Mouse (Mus musculus) myocyte (in vitro differentiated cells): Measurements from ENCODE around the gene Jpt2. TPM values are rescaled to one million over a fixed set of nuclear protein-coding genes. Genes with fewer than 3 reads are reported as not detected.

Experiments
- H3K27me3 ChIP-seq: one replicate; pipeline ENCODE4 v1.6.1; 2011; ENCODE audit not compliant: control insufficient read depth, insufficient read depth, insufficient read length
- H3K36me3 ChIP-seq: one replicate; pipeline ENCODE4 v1.6.1; 2011; ENCODE audit not compliant: control insufficient read depth, insufficient read depth
- H3K4me2 ChIP-seq: one replicate; pipeline ENCODE4 v1.6.1; 2011; ENCODE audit warnings: low read depth, control low read depth
- H3K4me3 ChIP-seq: one replicate; pipeline ENCODE4 v1.5.1; 2011; ENCODE audit warnings: mild to moderate bottlenecking, control low read depth, moderate library complexity
- H3K79me2 ChIP-seq: one replicate; pipeline ENCODE4 v1.6.1; 2011; ENCODE audit not compliant: control insufficient read depth, insufficient read depth
- H3ac ChIP-seq: one replicate; pipeline ENCODE4 v1.6.1; 2011; ENCODE audit not compliant: control insufficient read depth, insufficient read length
- CEBPB ChIP-seq: IDR thresholded peaks from 2 replicates; pipeline ENCODE4 v1.6.1; 2011; ENCODE audit warnings: mild to moderate bottlenecking, moderate library complexity; ENCODE audit not compliant: poor library complexity, insufficient read depth, severe bottlenecking
- E2F4 ChIP-seq: IDR thresholded peaks from one replicate; pipeline ENCODE4 v1.6.1; 2011; ENCODE audit warnings: mild to moderate bottlenecking, control low read depth, moderate library complexity; ENCODE audit not compliant: insufficient read depth
- MAX ChIP-seq: IDR thresholded peaks from one replicate; pipeline ENCODE4 v1.6.1; 2011; ENCODE audit warnings: low read depth, mild to moderate bottlenecking, control low read depth
- MYOD1 ChIP-seq, 3 experiments: IDR thresholded peaks; one replicate each; pipeline ENCODE4 v1.6.1; 2011; ENCODE audit warnings: control low read depth in 2 of 3, low read depth in 2 of 3, mild to moderate bottlenecking in 2 of 3, moderate library complexity in 1 of 3; ENCODE audit not compliant: insufficient read length in 2 of 3, control insufficient read depth in 1 of 3
- MYOG ChIP-seq, 3 experiments: IDR thresholded peaks; one replicate each; pipeline ENCODE4 v1.6.1; 2011; ENCODE audit warnings: control low read depth in 2 of 3, low read depth in 2 of 3, mild to moderate bottlenecking in 2 of 3; ENCODE audit not compliant: insufficient read length in 2 of 3, control insufficient read depth in 1 of 3, insufficient read depth in 1 of 3
- POLR2A ChIP-seq: IDR thresholded peaks from one replicate; pipeline ENCODE4 v1.6.1; 2011; ENCODE audit warnings: low read depth, mild to moderate bottlenecking, control low read depth, moderate library complexity; ENCODE audit not compliant: insufficient read length
- POLR2AphosphoS2 ChIP-seq: IDR thresholded peaks from one replicate; pipeline ENCODE4 v1.6.1; 2011; ENCODE audit warnings: low read depth, control low read depth; ENCODE audit not compliant: insufficient read length
- REST ChIP-seq: IDR thresholded peaks from one replicate; pipeline ENCODE4 v1.6.1; 2011; ENCODE audit warnings: mild to moderate bottlenecking, control low read depth, moderate library complexity; ENCODE audit not compliant: insufficient read depth, insufficient read length
- SRF ChIP-seq: IDR thresholded peaks from one replicate; pipeline ENCODE4 v1.6.1; 2011; ENCODE audit warnings: low read depth; ENCODE audit not compliant: control insufficient read depth, insufficient read length
- TCF12 ChIP-seq: IDR thresholded peaks from one replicate; pipeline ENCODE4 v1.6.1; 2011; ENCODE audit warnings: mild to moderate bottlenecking, control low read depth; ENCODE audit not compliant: poor library complexity, insufficient read depth, severe bottlenecking
- TCF3 ChIP-seq: IDR thresholded peaks from one replicate; pipeline ENCODE4 v1.6.1; 2011; ENCODE audit warnings: low read depth, control low read depth; ENCODE audit not compliant: insufficient read length
- USF1 ChIP-seq: IDR thresholded peaks from one replicate; pipeline ENCODE4 v1.6.1; 2011; ENCODE audit warnings: low read depth, mild to moderate bottlenecking, control low read depth, moderate library complexity
- polyA plus RNA-seq: library from polyadenylated mRNA; unstranded; fragments of >200 nt; fragmentation: generic; extraction: Trizol; gene quantifications from one replicate; pipeline ENCODE4 v1.2.1, GENCODE M21; 2012; ENCODE audit warnings: missing spikeins

Jpt2 gene
- polyA plus RNA-seq, 1 experiment = 16.3 TPM

DNA sequence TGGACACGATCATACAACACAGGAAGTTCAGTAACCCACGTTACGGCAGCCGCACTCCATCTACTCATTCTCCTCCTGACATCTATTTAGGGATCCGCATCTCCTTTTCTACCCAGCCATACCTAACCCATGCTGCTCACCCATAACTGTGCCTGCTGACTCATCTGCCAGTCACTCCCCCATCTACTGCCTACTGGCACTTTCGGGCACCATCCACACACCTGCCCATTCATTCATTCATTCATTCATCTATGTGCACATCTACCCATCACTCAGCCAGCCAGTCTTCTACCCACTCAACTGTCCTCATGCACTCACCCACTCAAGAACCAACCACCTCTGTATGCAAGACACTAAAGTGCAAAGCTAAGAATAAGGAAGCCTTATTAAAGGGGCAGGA is 26.7 kb upstream of the Jpt2 start:
- TF ChIP-seq CEBPB = no peak
- no peak for TF ChIP-seq MAX
- TF ChIP-seq MYOG (IDR thresholded peaks at IDR 0.05; ENCODE audit: control insufficient read depth in 1 of 3, insufficient read depth in 1 of 3, insufficient read length in 2 of 3, low read depth in 2 of 3) = no peak
- TF ChIP-seq E2F4 = no peak
- no peak for TF ChIP-seq POLR2A
- TF ChIP-seq REST = no peak
- no peak for TF ChIP-seq POLR2AphosphoS2
- TF ChIP-seq USF1 = no peak
- no peak for TF ChIP-seq SRF
- TF ChIP-seq TCF3 = no peak
- no peak overlapping the region for H3ac ChIP-seq
- H3K27me3 ChIP-seq = no peaks in the 10 kb centered on the region
- peaks cover 16% of the 10 kb centered on the region for H3K36me3 ChIP-seq
- no peaks in the 10 kb centered on the region for H3K79me2 ChIP-seq
- H3K4me2 ChIP-seq = no peak overlapping the region
- H3K4me3 ChIP-seq = no peak overlapping the region

DNA sequence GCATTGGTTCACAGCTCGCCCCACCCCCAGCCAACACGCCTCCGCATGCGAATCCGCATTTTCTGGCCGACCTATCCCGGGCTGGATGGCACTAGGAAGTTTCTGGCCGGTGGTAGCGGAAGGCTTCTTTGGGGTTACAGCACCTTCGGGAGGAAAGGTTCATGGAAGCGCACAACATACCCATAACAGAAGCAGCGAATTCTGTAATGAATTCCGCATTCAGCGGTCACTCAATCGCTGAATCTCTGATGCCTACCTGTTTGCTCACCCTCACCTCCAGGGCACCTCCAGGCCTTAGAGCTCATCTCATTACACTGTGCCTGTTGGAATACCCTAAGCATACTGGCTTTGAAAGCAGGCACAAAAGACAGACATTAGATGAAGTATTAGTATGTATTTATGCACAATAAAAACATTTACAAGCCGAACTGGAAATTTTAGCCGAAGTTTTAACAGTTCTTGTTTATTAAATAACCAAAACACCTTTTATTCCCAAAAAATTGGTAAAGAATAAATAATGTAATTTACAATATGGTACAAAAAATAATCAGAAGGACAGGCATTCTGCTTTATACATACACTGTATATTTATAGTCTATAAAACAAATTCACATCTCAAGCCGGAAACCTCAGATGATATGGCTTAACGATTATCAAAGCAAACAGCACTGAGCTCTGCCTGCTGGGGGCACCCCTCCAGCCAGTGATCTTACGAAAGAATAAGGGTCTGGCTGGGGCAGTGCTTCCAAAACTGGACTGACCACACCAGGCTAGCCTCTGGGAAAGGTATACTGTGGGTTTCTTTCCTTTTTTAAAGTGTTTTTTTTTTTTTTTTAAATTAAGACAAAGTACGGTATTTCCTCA is 595 bp upstream of the Jpt2 start:
- Histone ChIP-seq H3ac (peak overlapping the region; percentile 63), H3K79me2 (peaks cover 35% of the 10 kb centered on the region), H3K36me3 (peaks cover 26% of the 10 kb centered on the region), H3K4me2 (peak overlapping the region; percentile 79), H3K27me3 (no peaks in the 10 kb centered on the region), H3K4me3 (peak overlapping the region; percentile 58)
- TF ChIP-seq POLR2AphosphoS2 (peak; percentile 1), MYOG (IDR thresholded peaks at IDR 0.05; ENCODE audit: control insufficient read depth in 1 of 3, insufficient read depth in 1 of 3, insufficient read length in 2 of 3, low read depth in 2 of 3) (no peak), TCF12 (no peak)

DNA sequence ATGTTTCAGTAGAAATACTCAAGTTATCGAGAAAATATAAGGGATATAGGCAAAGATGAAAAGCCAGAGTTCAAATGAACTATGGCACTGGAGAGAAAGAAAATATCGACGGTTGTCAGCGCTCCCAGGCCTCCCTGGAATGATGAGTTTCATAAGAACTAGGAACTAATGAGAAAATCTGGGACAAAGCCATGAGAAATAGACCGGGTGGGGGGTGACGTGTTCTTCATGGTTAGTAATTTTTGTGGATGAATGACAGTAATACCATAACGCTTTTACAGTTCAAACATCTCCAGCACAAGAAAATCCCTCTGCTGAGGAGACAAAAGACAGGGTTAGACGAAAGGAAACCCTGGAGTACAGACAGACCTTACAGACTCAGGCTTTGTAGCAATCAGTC is 1.1 kb downstream of the Jpt2 start:
- Histone ChIP-seq H3K4me3 (peak overlapping the region; percentile 58), H3K79me2 (peaks cover 35% of the 10 kb centered on the region), H3K4me2 (peak overlapping the region; percentile 90), H3K27me3 (no peaks in the 10 kb centered on the region), H3K36me3 (peaks cover 10% of the 10 kb centered on the region), H3ac (peak overlapping the region; percentile 63)
- TF ChIP-seq POLR2AphosphoS2 = no peak
- TF ChIP-seq TCF12 = no peak
- no peak for TF ChIP-seq POLR2A
- TF ChIP-seq MYOG (IDR thresholded peaks at IDR 0.05; ENCODE audit: control insufficient read depth in 1 of 3, insufficient read depth in 1 of 3, insufficient read length in 2 of 3, low read depth in 2 of 3) = no peak
- no peak for TF ChIP-seq MAX
- TF ChIP-seq SRF = no peak
- TF ChIP-seq E2F4 = no peak
- no peak for TF ChIP-seq CEBPB
- TF ChIP-seq REST = no peak
- TF ChIP-seq USF1 = no peak
- no peak for TF ChIP-seq TCF3
- no peak for TF ChIP-seq MYOD1 (IDR thresholded peaks at IDR 0.05; ENCODE audit: control insufficient read depth in 1 of 3, insufficient read length in 2 of 3, low read depth in 2 of 3)

DNA sequence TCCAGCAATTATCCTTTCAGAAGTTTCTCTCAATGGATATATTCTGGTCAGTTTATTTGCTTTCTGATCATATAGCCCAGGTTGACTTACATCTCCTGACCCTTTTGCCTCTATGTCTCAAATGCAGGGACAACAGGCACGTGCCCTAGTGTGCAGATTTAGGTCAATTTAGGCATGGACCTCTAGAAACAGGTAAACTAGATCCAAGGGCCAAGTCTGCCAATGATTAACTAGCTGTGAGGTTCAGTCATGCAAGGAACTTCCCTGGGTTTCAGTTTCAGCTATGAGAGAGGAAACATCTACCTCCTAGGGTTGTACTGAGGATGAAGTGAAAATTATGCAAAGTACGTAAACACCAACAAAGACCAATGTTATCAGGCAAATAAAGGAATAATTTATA is 7.2 kb downstream of the Jpt2 start:
- Histone ChIP-seq H3K4me2 (no peak overlapping the region), H3K27me3 (no peaks in the 10 kb centered on the region), H3K79me2 (peaks cover 15% of the 10 kb centered on the region), H3ac (no peak overlapping the region), H3K4me3 (no peak overlapping the region), H3K36me3 (no peaks in the 10 kb centered on the region)
- no peak for TF ChIP-seq REST
- TF ChIP-seq CEBPB = no peak
- no peak for TF ChIP-seq MYOG (IDR thresholded peaks at IDR 0.05; ENCODE audit: control insufficient read depth in 1 of 3, insufficient read depth in 1 of 3, insufficient read length in 2 of 3, low read depth in 2 of 3)
- no peak for TF ChIP-seq MYOD1 (IDR thresholded peaks at IDR 0.05; ENCODE audit: control insufficient read depth in 1 of 3, insufficient read length in 2 of 3, low read depth in 2 of 3)
- no peak for TF ChIP-seq POLR2A
- no peak for TF ChIP-seq MAX
- no peak for TF ChIP-seq SRF
- TF ChIP-seq TCF3 = no peak

DNA sequence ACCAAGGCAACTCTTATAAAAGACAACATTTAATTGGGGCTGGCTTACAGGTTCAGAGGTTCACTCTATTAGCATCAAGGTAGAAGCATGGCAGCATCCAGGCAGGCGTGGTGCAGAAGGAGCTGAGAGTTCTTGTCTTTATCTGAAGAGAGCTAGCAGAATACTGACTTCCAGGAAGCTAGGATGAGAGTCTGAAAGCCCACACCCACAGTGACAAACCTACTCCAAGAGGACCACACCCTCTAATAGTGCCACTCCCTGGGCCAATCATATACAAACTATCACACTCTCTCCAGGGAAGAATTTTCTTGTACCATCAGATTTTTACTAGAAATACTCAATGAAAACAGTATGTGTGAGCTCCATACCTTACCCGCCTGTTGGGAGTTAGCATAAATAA is 9.8 kb downstream of the Jpt2 start:
- Histone ChIP-seq H3K79me2 (no peaks in the 10 kb centered on the region), H3K4me3 (no peak overlapping the region), H3K27me3 (no peaks in the 10 kb centered on the region), H3K36me3 (no peaks in the 10 kb centered on the region), H3ac (no peak overlapping the region), H3K4me2 (no peak overlapping the region)
- TF ChIP-seq TCF12 (no peak), TCF3 (no peak), CEBPB (no peak), MYOD1 (IDR thresholded peaks at IDR 0.05; ENCODE audit: control insufficient read depth in 1 of 3, insufficient read length in 2 of 3, low read depth in 2 of 3) (no peak), E2F4 (no peak), MAX (no peak), POLR2AphosphoS2 (no peak), SRF (no peak), MYOG (IDR thresholded peaks at IDR 0.05; ENCODE audit: control insufficient read depth in 1 of 3, insufficient read depth in 1 of 3, insufficient read length in 2 of 3, low read depth in 2 of 3) (no peak), REST (no peak), POLR2A (no peak), USF1 (no peak)
